Mouse (Mus musculus): Measurements from ENCODE around the gene Sv2b. TPM values are rescaled to one million over a fixed set of nuclear protein-coding genes. Genes with fewer than 3 reads are reported as not detected.

Gene Sv2b
- polyA plus RNA-seq, 1 experiment from 2014 or later = 7.4 TPM

DNA sequence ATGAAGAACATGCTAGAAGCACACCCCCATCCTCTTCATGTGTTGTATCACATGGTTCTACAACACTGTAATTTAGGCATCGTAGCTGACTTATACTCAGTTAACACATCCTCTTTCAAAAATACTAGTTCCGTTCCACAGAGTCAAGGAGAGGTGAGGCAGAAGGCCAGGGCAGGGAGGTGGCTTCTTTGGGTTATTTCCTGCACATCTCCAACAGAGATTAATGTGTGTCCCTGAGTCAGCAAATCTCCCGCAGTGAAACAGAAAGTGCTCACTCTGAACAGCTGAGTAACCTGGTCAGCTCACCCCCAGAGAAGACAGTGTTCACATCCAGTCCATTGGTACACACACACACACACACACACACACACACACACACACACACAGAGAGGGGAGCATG is 118.9 kb downstream of the Sv2b start:
- H3K4me3 ChIP-seq (ENCODE audit: low read depth, low read length) = no peak overlapping the region
- H3K9ac ChIP-seq (replicated peaks; ENCODE audit: low read depth, low read length) = no peak overlapping the region
- WGBS = 64% methylated on average over 3 of the region's 3 CpGs
- H3K9me3 ChIP-seq (ENCODE audit: control insufficient read depth, low read depth, low read length) = no peaks in the 10 kb centered on the region
- no peaks in the 10 kb centered on the region for H3K36me3 ChIP-seq (ENCODE audit: control insufficient read depth, insufficient read depth, low read length)
- no peaks in the 10 kb centered on the region for H3K4me1 ChIP-seq (ENCODE audit: control insufficient read depth, insufficient read depth, low read length)
- no peak overlapping the region for H3K27ac ChIP-seq (ENCODE audit: low read length)
- H3K27me3 ChIP-seq (ENCODE audit: control insufficient read depth, insufficient read depth, low read length) = no peaks in the 10 kb centered on the region
- ATAC-seq (ENCODE audit: insufficient number of reproducible peaks, insufficient read depth, low FRiP score, low read depth) = no peak
- H3K4me2 ChIP-seq (replicated peaks; ENCODE audit: low read depth, low read length) = no peak overlapping the region

DNA sequence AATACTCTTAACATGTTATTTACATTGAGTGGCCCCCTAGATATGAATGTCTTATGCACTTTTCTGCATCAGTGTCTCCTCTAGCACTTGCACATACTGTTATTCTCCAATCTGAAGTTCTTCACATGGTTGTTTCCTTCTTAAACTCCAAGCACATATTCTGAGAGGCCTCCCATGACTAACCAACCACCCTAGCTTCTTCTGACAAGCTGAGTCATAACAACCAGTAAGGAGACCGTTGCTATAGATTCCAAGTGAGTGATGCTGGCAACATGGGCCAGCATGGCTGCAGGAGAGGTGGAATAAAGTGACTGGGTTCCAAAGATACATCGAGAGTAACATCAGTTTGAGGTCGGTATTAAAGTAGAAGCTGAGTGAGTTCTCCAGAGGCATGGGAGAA is 134.0 kb downstream of the Sv2b start:
- Histone ChIP-seq H3K27ac (ENCODE audit: low read length) (no peak overlapping the region), H3K4me3 (ENCODE audit: low read depth, low read length) (no peak overlapping the region), H3K9ac (replicated peaks; ENCODE audit: low read depth, low read length) (no peak overlapping the region), H3K27me3 (ENCODE audit: control insufficient read depth, insufficient read depth, low read length) (no peaks in the 10 kb centered on the region), H3K9me3 (ENCODE audit: control insufficient read depth, low read depth, low read length) (no peaks in the 10 kb centered on the region), H3K4me1 (ENCODE audit: control insufficient read depth, insufficient read depth, low read length) (no peaks in the 10 kb centered on the region), H3K36me3 (ENCODE audit: control insufficient read depth, insufficient read depth, low read length) (no peaks in the 10 kb centered on the region), H3K4me2 (replicated peaks; ENCODE audit: low read depth, low read length) (no peak overlapping the region)
- 84% methylated on average over 3 of the region's 3 CpGs for WGBS
- no peak for ATAC-seq (ENCODE audit: insufficient number of reproducible peaks, insufficient read depth, low FRiP score, low read depth)

DNA sequence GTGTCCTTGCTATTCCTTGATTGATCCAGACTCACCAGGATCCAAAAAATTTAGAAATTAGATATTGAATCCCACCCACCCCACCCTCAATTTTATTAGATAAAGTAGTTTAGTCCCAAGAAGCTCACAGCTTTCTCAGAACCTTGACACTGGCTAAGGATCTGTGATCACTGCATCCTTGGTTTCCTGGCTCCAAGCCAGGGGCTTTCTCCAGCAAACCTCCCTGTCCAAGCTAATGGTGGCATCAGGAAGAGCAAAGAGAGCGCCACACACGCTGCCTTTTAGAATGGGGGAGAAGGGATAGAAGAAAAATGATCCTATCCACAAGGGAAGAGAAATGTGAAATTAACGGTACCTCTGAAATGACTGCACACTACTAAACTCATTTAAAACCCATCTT is 141.6 kb downstream of the Sv2b start:
- Histone ChIP-seq H3K4me2 (replicated peaks; ENCODE audit: low read depth, low read length) (no peak overlapping the region), H3K9me3 (ENCODE audit: control insufficient read depth, low read depth, low read length) (no peaks in the 10 kb centered on the region), H3K27me3 (ENCODE audit: control insufficient read depth, insufficient read depth, low read length) (no peaks in the 10 kb centered on the region), H3K27ac (ENCODE audit: low read length) (no peak overlapping the region), H3K9ac (replicated peaks; ENCODE audit: low read depth, low read length) (no peak overlapping the region), H3K4me3 (ENCODE audit: low read depth, low read length) (no peak overlapping the region), H3K4me1 (ENCODE audit: control insufficient read depth, insufficient read depth, low read length) (no peaks in the 10 kb centered on the region), H3K36me3 (ENCODE audit: control insufficient read depth, insufficient read depth, low read length) (no peaks in the 10 kb centered on the region)
- WGBS = 64% methylated on average over 3 of the region's 3 CpGs
- no peak for ATAC-seq (ENCODE audit: insufficient number of reproducible peaks, insufficient read depth, low FRiP score, low read depth)

DNA sequence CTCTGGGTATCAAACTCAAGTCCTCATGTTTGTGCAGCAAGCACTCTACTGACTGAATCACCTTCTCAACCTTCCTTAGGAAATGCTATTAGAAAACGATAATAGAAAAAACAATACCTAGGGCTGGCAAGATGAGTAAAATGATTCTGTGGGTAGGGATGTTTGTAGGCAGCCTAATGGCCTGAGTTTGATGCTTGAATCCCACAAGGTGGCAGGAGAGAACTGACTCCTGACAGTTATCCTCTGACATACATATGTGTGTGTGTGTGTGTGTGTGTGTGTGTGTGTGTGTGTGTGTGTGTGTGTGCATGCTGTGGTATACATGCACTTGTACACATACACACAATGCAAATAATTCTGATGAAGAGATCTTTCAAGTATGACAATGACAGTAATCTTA is 161.9 kb downstream of the Sv2b start:
- WGBS = 85% methylated on average over 1 of the region's 1 CpGs
- Histone ChIP-seq H3K4me2 (replicated peaks; ENCODE audit: low read depth, low read length) (no peak overlapping the region), H3K4me3 (ENCODE audit: low read depth, low read length) (no peak overlapping the region), H3K9ac (replicated peaks; ENCODE audit: low read depth, low read length) (no peak overlapping the region), H3K9me3 (ENCODE audit: control insufficient read depth, low read depth, low read length) (no peaks in the 10 kb centered on the region), H3K27ac (ENCODE audit: low read length) (no peak overlapping the region), H3K4me1 (ENCODE audit: control insufficient read depth, insufficient read depth, low read length) (0 out of 2 replicates have a peak, but pooled peaks cover 2% of the 10 kb centered on the region), H3K27me3 (ENCODE audit: control insufficient read depth, insufficient read depth, low read length) (no peaks in the 10 kb centered on the region), H3K36me3 (ENCODE audit: control insufficient read depth, insufficient read depth, low read length) (no peaks in the 10 kb centered on the region)
- ATAC-seq (ENCODE audit: insufficient number of reproducible peaks, insufficient read depth, low FRiP score, low read depth) = no peak

DNA sequence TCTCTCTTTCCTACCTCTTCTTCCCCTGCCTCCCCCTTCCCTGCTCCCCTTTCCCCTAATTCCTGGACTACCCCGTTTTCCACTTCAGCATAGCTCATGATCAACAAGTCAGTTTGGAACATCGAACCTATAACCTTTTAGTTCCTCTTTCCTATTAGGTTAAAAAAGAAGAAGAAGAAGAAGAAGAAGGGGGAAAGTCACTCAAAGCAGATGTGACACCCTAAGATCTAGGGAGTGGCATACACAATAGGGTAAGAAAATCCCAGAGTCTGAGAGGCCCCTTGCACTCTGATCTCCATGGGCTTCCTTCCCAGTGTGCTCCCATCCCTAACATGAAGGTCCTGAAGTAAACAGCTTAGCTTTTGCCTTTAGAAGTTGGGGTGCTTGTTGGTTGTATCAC is 166.3 kb downstream of the Sv2b start:
- H3K4me2 ChIP-seq (replicated peaks; ENCODE audit: low read depth, low read length) = no peak overlapping the region
- ATAC-seq (ENCODE audit: insufficient number of reproducible peaks, insufficient read depth, low FRiP score, low read depth) = no peak
- H3K36me3 ChIP-seq (ENCODE audit: control insufficient read depth, insufficient read depth, low read length) = no peaks in the 10 kb centered on the region
- H3K9ac ChIP-seq (replicated peaks; ENCODE audit: low read depth, low read length) = no peak overlapping the region
- H3K9me3 ChIP-seq (ENCODE audit: control insufficient read depth, low read depth, low read length) = no peaks in the 10 kb centered on the region
- no peaks in the 10 kb centered on the region for H3K27me3 ChIP-seq (ENCODE audit: control insufficient read depth, insufficient read depth, low read length)
- H3K4me1 ChIP-seq (ENCODE audit: control insufficient read depth, insufficient read depth, low read length) = peaks cover 7% of the 10 kb centered on the region; the same call in 1 of the 2 replicates
- WGBS = 45% methylated on average over 2 of the region's 2 CpGs
- H3K27ac ChIP-seq (ENCODE audit: low read length) = no peak overlapping the region
- no peak overlapping the region for H3K4me3 ChIP-seq (ENCODE audit: low read depth, low read length)

DNA sequence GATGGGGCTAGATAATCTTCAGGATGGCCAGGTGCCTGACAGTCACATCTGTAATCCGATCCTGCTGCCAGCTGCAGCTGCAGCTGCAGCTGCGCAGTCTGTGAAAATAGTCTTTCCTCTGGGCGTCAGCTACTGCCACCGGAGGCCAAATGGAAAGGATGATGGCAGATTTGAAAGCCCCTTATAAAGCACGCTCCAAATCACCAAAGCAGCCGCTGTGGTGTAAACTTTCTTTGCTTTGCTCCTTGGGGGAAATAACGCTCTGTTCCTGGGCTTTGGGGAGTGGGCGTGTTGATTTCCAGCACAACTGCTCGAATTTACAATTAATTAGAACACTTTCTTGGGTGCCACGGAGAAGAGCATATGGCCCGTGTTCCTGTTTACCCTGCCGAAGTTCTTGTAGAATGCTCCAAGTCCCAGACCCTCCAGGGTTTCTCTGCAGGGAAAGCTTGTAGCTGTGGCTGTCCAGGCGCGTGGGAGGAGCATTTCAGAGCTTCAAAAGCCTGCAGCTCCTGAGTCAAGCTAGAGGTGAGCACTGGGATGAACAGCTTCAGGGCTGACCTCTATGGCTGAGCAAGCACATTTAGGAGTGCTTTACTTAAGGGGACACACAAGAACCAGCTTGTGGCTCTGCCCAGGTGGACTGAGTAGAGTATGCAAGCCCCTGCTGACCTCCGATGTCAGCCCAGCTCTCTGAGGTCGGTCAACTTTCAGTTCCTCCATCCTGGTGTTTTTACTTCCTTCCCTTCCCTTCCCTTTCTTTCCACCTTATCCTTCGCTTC is 167.0 kb downstream of the Sv2b start:
- H3K36me3 ChIP-seq (ENCODE audit: control insufficient read depth, insufficient read depth, low read length) = no peaks in the 10 kb centered on the region
- H3K4me3 ChIP-seq (ENCODE audit: low read depth, low read length) = peak overlapping the region; percentile 16
- no peak overlapping the region; the same call in 1 of the 2 replicates for H3K9ac ChIP-seq (replicated peaks; ENCODE audit: low read depth, low read length)
- peaks cover 7% of the 10 kb centered on the region; the same call in 1 of the 2 replicates for H3K4me1 ChIP-seq (ENCODE audit: control insufficient read depth, insufficient read depth, low read length)
- peak overlapping the region; percentile 53 for H3K4me2 ChIP-seq (replicated peaks; ENCODE audit: low read depth, low read length)
- no peak overlapping the region; the same call in 1 of the 2 replicates for H3K27ac ChIP-seq (ENCODE audit: low read length)
- WGBS = 8% methylated on average over 17 of the region's 17 CpGs
- ATAC-seq (ENCODE audit: insufficient number of reproducible peaks, insufficient read depth, low FRiP score, low read depth) = no peak; the same call in 1 of the 2 replicates
- H3K27me3 ChIP-seq (ENCODE audit: control insufficient read depth, insufficient read depth, low read length) = no peaks in the 10 kb centered on the region
- H3K9me3 ChIP-seq (ENCODE audit: control insufficient read depth, low read depth, low read length) = no peaks in the 10 kb centered on the region

DNA sequence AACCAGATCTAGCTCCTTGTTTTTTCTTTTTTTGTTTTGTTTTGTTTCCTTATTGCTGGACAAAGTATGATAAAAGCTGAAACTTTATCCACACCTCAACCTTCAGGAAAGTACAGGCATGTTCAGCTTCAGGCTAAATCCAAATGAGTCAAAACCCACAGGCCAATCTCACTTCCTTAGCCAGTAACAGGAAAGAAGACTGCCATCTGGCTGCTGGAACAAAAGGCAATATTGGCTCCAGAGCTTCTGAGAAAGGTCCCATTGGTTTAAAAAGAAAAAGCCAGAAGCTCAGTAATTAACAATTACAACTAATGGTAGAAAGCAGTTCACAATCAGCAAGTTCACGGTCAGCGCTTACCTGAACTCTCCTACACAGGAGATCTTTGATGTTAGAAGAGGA is 169.8 kb downstream of the Sv2b start:
- WGBS = 80% methylated on average over 2 of the region's 2 CpGs
- no peak for ATAC-seq (ENCODE audit: insufficient number of reproducible peaks, insufficient read depth, low FRiP score, low read depth)
- Histone ChIP-seq H3K4me2 (replicated peaks; ENCODE audit: low read depth, low read length) (no peak overlapping the region), H3K27ac (ENCODE audit: low read length) (no peak overlapping the region), H3K27me3 (ENCODE audit: control insufficient read depth, insufficient read depth, low read length) (no peaks in the 10 kb centered on the region), H3K4me1 (ENCODE audit: control insufficient read depth, insufficient read depth, low read length) (peaks cover 7% of the 10 kb centered on the region; the same call in 1 of the 2 replicates), H3K36me3 (ENCODE audit: control insufficient read depth, insufficient read depth, low read length) (no peaks in the 10 kb centered on the region), H3K4me3 (ENCODE audit: low read depth, low read length) (no peak overlapping the region), H3K9me3 (ENCODE audit: control insufficient read depth, low read depth, low read length) (no peaks in the 10 kb centered on the region), H3K9ac (replicated peaks; ENCODE audit: low read depth, low read length) (no peak overlapping the region)

DNA sequence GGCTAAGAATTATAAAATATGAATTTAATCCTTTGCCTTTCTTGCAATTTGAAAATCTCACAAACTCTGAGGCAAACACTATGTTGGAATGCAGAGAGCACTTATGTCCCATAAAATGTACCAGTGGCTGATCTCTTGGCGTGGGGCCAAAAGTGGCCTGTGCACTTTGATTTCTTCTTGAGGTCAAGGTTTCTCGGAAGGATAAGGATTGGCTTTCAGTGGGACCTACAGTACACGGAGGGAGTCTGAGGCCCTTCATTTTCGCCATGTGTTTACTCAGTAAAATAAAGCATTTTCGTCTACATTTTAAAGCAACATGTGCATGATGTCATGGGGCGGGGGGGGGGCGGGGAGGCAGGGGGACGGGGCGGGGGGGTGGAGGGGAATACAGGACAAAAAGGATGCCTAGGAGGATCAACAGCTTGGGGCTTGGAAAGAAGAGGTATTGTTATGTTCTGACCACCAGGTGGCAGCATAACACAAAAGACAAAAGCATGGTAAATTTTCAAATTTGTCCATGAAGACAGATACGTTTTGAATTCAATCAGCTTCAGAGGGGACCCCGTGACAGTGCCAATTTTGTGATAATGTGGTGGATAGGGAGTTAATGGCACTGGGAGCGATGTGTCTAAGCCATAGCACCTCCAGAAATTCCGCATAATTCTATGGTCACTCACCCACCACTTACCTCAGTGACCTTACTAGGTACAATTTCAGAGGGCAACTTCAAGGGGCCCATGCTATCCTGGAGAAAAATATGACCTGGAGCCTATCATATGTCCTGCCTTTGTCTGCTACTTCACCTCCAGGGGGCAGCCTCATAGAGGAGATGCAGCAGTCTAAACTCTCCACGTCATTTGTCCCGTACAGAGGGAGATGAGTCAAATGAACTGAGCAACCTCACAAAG is 174.1 kb downstream of the Sv2b start:
- H3K27me3 ChIP-seq (ENCODE audit: control insufficient read depth, insufficient read depth, low read length) = no peaks in the 10 kb centered on the region
- H3K27ac ChIP-seq (ENCODE audit: low read length) = no peak overlapping the region
- no peaks in the 10 kb centered on the region for H3K4me1 ChIP-seq (ENCODE audit: control insufficient read depth, insufficient read depth, low read length)
- no peak overlapping the region for H3K9ac ChIP-seq (replicated peaks; ENCODE audit: low read depth, low read length)
- no peaks in the 10 kb centered on the region for H3K36me3 ChIP-seq (ENCODE audit: control insufficient read depth, insufficient read depth, low read length)
- no peak; the same call in 1 of the 2 replicates for ATAC-seq (ENCODE audit: insufficient number of reproducible peaks, insufficient read depth, low FRiP score, low read depth)
- WGBS = 22% methylated on average over 15 of the region's 15 CpGs
- H3K4me3 ChIP-seq (ENCODE audit: low read depth, low read length) = no peak overlapping the region
- no peaks in the 10 kb centered on the region for H3K9me3 ChIP-seq (ENCODE audit: control insufficient read depth, low read depth, low read length)
- no peak overlapping the region for H3K4me2 ChIP-seq (replicated peaks; ENCODE audit: low read depth, low read length)

All from stomach, embryonic 14.5 days (tissue).